Comparison of ENCODE assay signal across 14 mouse cellular contexts in genomic region chr15:6448892-6449291, GRCm38 (mm10). TPM values are rescaled to one million over a fixed set of nuclear protein-coding genes. Genes with fewer than 3 reads are reported as not detected.
A peak's percentile ranks its signal among the peaks of the same experiment; 100 is the strongest.
DNase-seq lines count a peak whose midpoint lies in the region; ATAC-seq lines count a peak whose summit lies in the region.
"Had no signal": no experiment of that assay in that cellular context is flagged by ENCODE, and none has a peak within 500 bp of the region (broad histone marks: within the 10 kb centered on the region; RNA-seq: fewer than 3 reads in every experiment).

No protein-coding gene starts in this region.

- no peak overlapping the region for H3K4me2 ChIP-seq in hindbrain, embryonic 15.5 days
- no peak overlapping the region for H3K4me2 ChIP-seq in hindbrain, embryonic 12.5 days (replicated peaks)
- H3K4me2 ChIP-seq in midbrain, embryonic 12.5 days (replicated peaks) = 0 out of 2 replicates have a peak overlapping the region, but pooled peaks have one; percentile 10
- H3K4me2 ChIP-seq: limb, embryonic 12.5 days had no signal

- H3K4me1 ChIP-seq in hindbrain, embryonic 15.5 days (replicated peaks) = no peaks in the 10 kb centered on the region
- H3K4me1 ChIP-seq in hindbrain, embryonic 12.5 days = peaks cover 4% of the 10 kb centered on the region; the same call in 1 of the 2 replicates
- peaks cover 10% of the 10 kb centered on the region; the same call in 1 of the 2 replicates for H3K4me1 ChIP-seq in midbrain, embryonic 12.5 days

- no peaks in the 10 kb centered on the region for H3K27me3 ChIP-seq in hindbrain, embryonic 15.5 days
- H3K27me3 ChIP-seq in hindbrain, embryonic 12.5 days = no peaks in the 10 kb centered on the region
- H3K27me3 ChIP-seq in midbrain, embryonic 12.5 days = no peaks in the 10 kb centered on the region
- H3K27me3 ChIP-seq: limb, embryonic 12.5 days; Patski had no signal

- H3K9me3 ChIP-seq in hindbrain, embryonic 15.5 days = no peaks in the 10 kb centered on the region
- H3K9me3 ChIP-seq in hindbrain, embryonic 12.5 days (replicated peaks) = no peaks in the 10 kb centered on the region
- H3K9me3 ChIP-seq in midbrain, embryonic 12.5 days = no peaks in the 10 kb centered on the region
- H3K9me3 ChIP-seq: limb, embryonic 12.5 days had no signal

- no peaks in the 10 kb centered on the region for H3K36me3 ChIP-seq in hindbrain, embryonic 15.5 days
- H3K36me3 ChIP-seq in hindbrain, embryonic 12.5 days = no peaks in the 10 kb centered on the region
- H3K36me3 ChIP-seq in midbrain, embryonic 12.5 days = no peaks in the 10 kb centered on the region
- H3K36me3 ChIP-seq: limb, embryonic 12.5 days had no signal

- WGBS in hindbrain, embryonic 15.5 days = 39% methylated on average over 9 of the region's 9 CpGs
- WGBS in hindbrain, embryonic 12.5 days = 49% methylated on average over 9 of the region's 9 CpGs
- 26% methylated on average over 9 of the region's 9 CpGs for WGBS in midbrain, embryonic 12.5 days

- DNase-seq in adrenal gland, postnatal 10 days = peak; percentile 32
- no peak for DNase-seq in adrenal gland, postnatal 4 days (ENCODE audit: low spot score in 2 of 2)
- DNase-seq in embryo, embryonic 10.5 days (ENCODE audit: low spot score) = peak; percentile 47
- DNase-seq: gastrocnemius, postnatal 36 days; kidney, postnatal 14 days had no signal

- no peak overlapping the region for H3K27ac ChIP-seq in hindbrain, embryonic 15.5 days (replicated peaks)
- no peak overlapping the region for H3K27ac ChIP-seq in hindbrain, embryonic 12.5 days
- no peak overlapping the region for H3K27ac ChIP-seq in midbrain, embryonic 12.5 days (replicated peaks)
- H3K27ac ChIP-seq: limb, embryonic 12.5 days had no signal

- H3K9ac ChIP-seq in hindbrain, embryonic 15.5 days = no peak overlapping the region
- H3K9ac ChIP-seq in hindbrain, embryonic 12.5 days = no peak overlapping the region
- H3K9ac ChIP-seq in midbrain, embryonic 12.5 days (replicated peaks) = no peak overlapping the region
- H3K9ac ChIP-seq: limb, embryonic 12.5 days had no signal

- 0 out of 2 replicates have a peak, but pooled peaks have one; percentile 59 for ATAC-seq in hindbrain, embryonic 15.5 days (ENCODE audit: low FRiP score, low read depth)
- ATAC-seq in hindbrain, embryonic 12.5 days (ENCODE audit: low FRiP score) = no peak
- ATAC-seq in midbrain, embryonic 12.5 days (ENCODE audit: low FRiP score, low read depth) = peak; percentile 65
- no peak for ATAC-seq in inflammation-experienced regulatory T-cells, adult 6 months
- no peak for ATAC-seq in megakaryocyte-erythroid progenitor cell, adult 5-6 weeks (replicated peaks; ENCODE audit: low FRiP score, low TSS enrichment, poor library complexity, severe bottlenecking)
- ATAC-seq: Patski had no signal

- H3K4me3 ChIP-seq in hindbrain, embryonic 15.5 days = no peak overlapping the region
- no peak overlapping the region for H3K4me3 ChIP-seq in hindbrain, embryonic 12.5 days
- H3K4me3 ChIP-seq in midbrain, embryonic 12.5 days = no peak overlapping the region
- H3K4me3 ChIP-seq: limb, embryonic 12.5 days had no signal

RNA-seq across cellular contexts. Expression of gene C9, which starts 3.8 kb away (rescaled TPM):
- total RNA-seq in adrenal gland, postnatal 10 days (2021) = 1 to 10 TPM; 2.5 to 3.0 TPM
- total RNA-seq in adrenal gland, postnatal 4 days (2021) = 1 to 10 TPM in 1 of 2 experiments, not detected in 1; 1.0 TPM
- not detected in 2 replicates for polyA plus RNA-seq in hindbrain, embryonic 15.5 days (2015; fragmentation: Nextera tagmentation; extraction: Ambion mirVana)
- not detected in 2 replicates for polyA plus RNA-seq in hindbrain, embryonic 12.5 days (2016; fragmentation: Nextera tagmentation; extraction: Ambion mirVana)
- 0.27 TPM in 1 of 2 replicates, not detected in the other for polyA plus RNA-seq in midbrain, embryonic 12.5 days (2016; fragmentation: Nextera tagmentation; extraction: Ambion mirVana)
- not detected for polyA plus RNA-seq in inflammation-experienced regulatory T-cells, adult 6 months (2017; shearing (Covaris generic))
- not detected in 2 replicates for total RNA-seq in megakaryocyte-erythroid progenitor cell, adult 5-6 weeks (2014; fragmentation: Nextera tagmentation)
- not detected in 2 replicates for total RNA-seq in megakaryocyte-erythroid progenitor cell, adult 5-6 weeks (2017)
- total RNA-seq: gastrocnemius, postnatal 36 days had no signal
- polyA plus RNA-seq: embryonic facial prominence, embryonic 14.5 days; limb, embryonic 12.5 days; Patski; testis, adult 2 months had no signal

Comparison
In these comparisons a context has a peak if more than half of its experiments do, and no peak if none do; other contexts are left out.
1. DNase-seq: peak in adrenal gland, postnatal 10 days (single experiment) and embryo, embryonic 10.5 days (single experiment); none in adrenal gland, postnatal 4 days (0 of 2).
2. ATAC-seq: peak in hindbrain, embryonic 15.5 days (single experiment) and midbrain, embryonic 12.5 days (single experiment); none in hindbrain, embryonic 12.5 days (single experiment), inflammation-experienced regulatory T-cells, adult 6 months (single experiment) and megakaryocyte-erythroid progenitor cell, adult 5-6 weeks (single experiment).